Mouse (Mus musculus) liver, embryonic 16.5 days (tissue): Measurements from ENCODE around the gene Grk2. TPM values are rescaled to one million over a fixed set of nuclear protein-coding genes. Genes with fewer than 3 reads are reported as not detected.

Experiments used
- ATAC-seq: fragments of 200-750 bp; cut with Nextera tagmentation; 2 replicates; pipeline ENCODE4 v1.8.0; 2017; ENCODE audit warnings: low read depth, mild to moderate bottlenecking, moderate number of reproducible peaks, moderate library complexity
- H3K27ac ChIP-seq: fragments of 300-500 bp; sonication (generic); 2 replicates; pipeline ENCODE4 v1.5.1; 2014; ENCODE audit warnings: mild to moderate bottlenecking, low read length
- H3K27me3 ChIP-seq: fragments of 300-500 bp; sonication (generic); 2 replicates; pipeline ENCODE4 v1.6.1; 2014; ENCODE audit warnings: low read depth, low read length, mixed read lengths; ENCODE audit not compliant: control insufficient read depth, insufficient read depth
- H3K36me3 ChIP-seq: fragments of 300-500 bp; sonication (generic); 2 replicates; pipeline ENCODE4 v1.6.1; 2014; ENCODE audit warnings: mild to moderate bottlenecking; ENCODE audit not compliant: control insufficient read depth, insufficient read depth
- H3K4me1 ChIP-seq: fragments of 300-500 bp; sonication (generic); 2 replicates; pipeline ENCODE4 v1.6.1; 2014; ENCODE audit warnings: low read depth, low read length, mixed read lengths; ENCODE audit not compliant: control insufficient read depth
- H3K4me2 ChIP-seq: fragments of 300-500 bp; sonication (generic); 2 replicates; pipeline ENCODE4 v1.6.1; 2014; ENCODE audit warnings: low read depth, low read length, mixed read lengths
- H3K4me3 ChIP-seq: fragments of 300-500 bp; sonication (generic); 2 replicates; pipeline ENCODE4 v1.5.1; 2014; ENCODE audit warnings: low read depth, mild to moderate bottlenecking, low read length
- H3K9ac ChIP-seq: fragments of 300-500 bp; sonication (generic); 2 replicates; pipeline ENCODE4 v1.6.1; 2014; ENCODE audit warnings: low read depth, low read length
- H3K9me3 ChIP-seq: fragments of 300-500 bp; sonication (generic); replicated peaks from 2 replicates; pipeline ENCODE4 v1.6.1; 2016; ENCODE audit warnings: low read length; ENCODE audit not compliant: control insufficient read depth
- WGBS: fragments of 180-500 bp; shearing (Covaris S2); extraction: QIAGEN DNeasy Blood & Tissue Kit; methylation state at CpG from one replicate; pipeline ENCODE4 v1.1.7; 2014; ENCODE audit not compliant: insufficient replicate concordance; 5-methylcytosine and 5-hydroxymethylcytosine counted together
- polyA plus RNA-seq: library from polyadenylated mRNA; unstranded; fragments of >200 nt; fragmentation: Nextera tagmentation; extraction: Ambion mirVana; gene quantifications from 2 replicates; pipeline ENCODE4 v1.2.1, GENCODE M21; 2015

The Grk2 gene
- polyA plus RNA-seq, 1 experiment from 2014 or later, result 9.5 TPM

DNA sequence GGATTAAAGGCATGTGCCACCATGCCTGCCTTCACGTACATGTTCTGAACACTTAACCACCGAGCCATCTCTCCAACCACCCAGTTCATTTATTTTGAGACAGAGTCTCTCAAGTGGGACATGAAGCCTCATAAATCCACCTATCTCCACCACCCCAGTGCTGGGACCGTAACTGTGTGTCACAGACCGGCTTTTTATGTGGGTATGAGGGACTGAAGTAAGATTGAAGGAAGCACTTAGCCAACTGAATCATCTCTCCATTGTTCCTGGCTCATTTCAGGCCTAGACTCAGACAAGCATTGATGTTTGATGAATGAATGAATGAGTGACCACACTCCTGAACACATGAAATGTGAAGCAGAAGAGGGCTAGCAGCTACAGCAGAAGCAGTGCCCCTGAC is 3.3 kb upstream of the Grk2 start:
- 79% methylated on average over 4 of the region's 4 CpGs for WGBS
- H3K4me3 ChIP-seq, result no peak overlapping the region
- peaks cover 15% of the 10 kb centered on the region for H3K4me1 ChIP-seq
- H3K36me3 ChIP-seq, result no peaks in the 10 kb centered on the region
- no peak overlapping the region for H3K4me2 ChIP-seq
- ATAC-seq, result no peak
- no peak overlapping the region for H3K27ac ChIP-seq
- H3K27me3 ChIP-seq, result no peaks in the 10 kb centered on the region
- H3K9ac ChIP-seq, result no peak overlapping the region
- no peaks in the 10 kb centered on the region for H3K9me3 ChIP-seq

- ATAC-seq, result peak; percentile 71
- peaks cover 39% of the 10 kb centered on the region for H3K4me1 ChIP-seq
- under 1% methylated on average over 51 of the region's 68 CpGs for WGBS
Observed at GRCm38 (mm10) chr19:4305491-4306189, 382 bp downstream of the Grk2 start.

GRCm38 (mm10) chr19:4304871-4305321 is 1.1 kb downstream of the Grk2 start:
- no peak for ATAC-seq
- H3K9ac ChIP-seq, result peak overlapping the region; percentile 96
- H3K36me3 ChIP-seq, result no peaks in the 10 kb centered on the region
- H3K4me2 ChIP-seq, result peak overlapping the region; percentile 87
- H3K4me1 ChIP-seq, result peaks cover 46% of the 10 kb centered on the region
- WGBS, result 17% methylated on average over 4 of the region's 4 CpGs
- H3K4me3 ChIP-seq, result peak overlapping the region; percentile 92
- H3K27me3 ChIP-seq, result no peaks in the 10 kb centered on the region
- peak overlapping the region; percentile 89 for H3K27ac ChIP-seq
- no peaks in the 10 kb centered on the region for H3K9me3 ChIP-seq

More at GRCm38 (mm10) chr19:4305491-4306189, 382 bp downstream of the Grk2 start:
- H3K9ac ChIP-seq, result peak overlapping the region; percentile 96
- H3K36me3 ChIP-seq, result no peaks in the 10 kb centered on the region
- H3K27ac ChIP-seq, result peak overlapping the region; percentile 89
- H3K4me3 ChIP-seq, result peak overlapping the region; percentile 92
- H3K27me3 ChIP-seq, result no peaks in the 10 kb centered on the region
- peak overlapping the region; percentile 87 for H3K4me2 ChIP-seq
- no peaks in the 10 kb centered on the region for H3K9me3 ChIP-seq

GRCm38 (mm10) chr19:4304251-4304821 is 1.7 kb downstream of the Grk2 start:
- peak overlapping the region; percentile 92 for H3K4me3 ChIP-seq
- WGBS, result 18% methylated on average over 5 of the region's 5 CpGs
- H3K36me3 ChIP-seq, result no peaks in the 10 kb centered on the region
- H3K27ac ChIP-seq, result peak overlapping the region; percentile 89
- ATAC-seq, result no peak
- H3K4me1 ChIP-seq, result peaks cover 50% of the 10 kb centered on the region
- no peaks in the 10 kb centered on the region for H3K9me3 ChIP-seq
- H3K4me2 ChIP-seq, result peak overlapping the region; percentile 87
- no peaks in the 10 kb centered on the region for H3K27me3 ChIP-seq
- H3K9ac ChIP-seq, result peak overlapping the region; percentile 96

- peak overlapping the region; percentile 87; the same call in 1 of the 2 replicates for H3K4me2 ChIP-seq
- WGBS, result 59% methylated on average over 5 of the region's 5 CpGs
- H3K9ac ChIP-seq, result no peak overlapping the region
- H3K27ac ChIP-seq, result peak overlapping the region; percentile 16; the same call in 1 of the 2 replicates
- ATAC-seq, result no peak
- no peaks in the 10 kb centered on the region for H3K9me3 ChIP-seq
- peaks cover 50% of the 10 kb centered on the region for H3K4me1 ChIP-seq
- H3K36me3 ChIP-seq, result no peaks in the 10 kb centered on the region
- no peaks in the 10 kb centered on the region for H3K27me3 ChIP-seq
- H3K4me3 ChIP-seq, result peak overlapping the region; percentile 15; the same call in 1 of the 2 replicates
Observed at GRCm38 (mm10) chr19:4303640-4303995, 2.4 kb downstream of the Grk2 start.

- no peak for ATAC-seq
- Histone ChIP-seq H3K27ac (peak overlapping the region; percentile 57), H3K9me3 (no peaks in the 10 kb centered on the region), H3K4me1 (peaks cover 52% of the 10 kb centered on the region), H3K36me3 (no peaks in the 10 kb centered on the region), H3K27me3 (no peaks in the 10 kb centered on the region), H3K4me3 (peak overlapping the region; percentile 12; the same call in 1 of the 2 replicates), H3K4me2 (peak overlapping the region; percentile 87), H3K9ac (peak overlapping the region; percentile 11; the same call in 1 of the 2 replicates)
- 31% methylated on average over 7 of the region's 7 CpGs for WGBS
Observed at GRCm38 (mm10) chr19:4302936-4303639, 2.9 kb downstream of the Grk2 start.

DNA sequence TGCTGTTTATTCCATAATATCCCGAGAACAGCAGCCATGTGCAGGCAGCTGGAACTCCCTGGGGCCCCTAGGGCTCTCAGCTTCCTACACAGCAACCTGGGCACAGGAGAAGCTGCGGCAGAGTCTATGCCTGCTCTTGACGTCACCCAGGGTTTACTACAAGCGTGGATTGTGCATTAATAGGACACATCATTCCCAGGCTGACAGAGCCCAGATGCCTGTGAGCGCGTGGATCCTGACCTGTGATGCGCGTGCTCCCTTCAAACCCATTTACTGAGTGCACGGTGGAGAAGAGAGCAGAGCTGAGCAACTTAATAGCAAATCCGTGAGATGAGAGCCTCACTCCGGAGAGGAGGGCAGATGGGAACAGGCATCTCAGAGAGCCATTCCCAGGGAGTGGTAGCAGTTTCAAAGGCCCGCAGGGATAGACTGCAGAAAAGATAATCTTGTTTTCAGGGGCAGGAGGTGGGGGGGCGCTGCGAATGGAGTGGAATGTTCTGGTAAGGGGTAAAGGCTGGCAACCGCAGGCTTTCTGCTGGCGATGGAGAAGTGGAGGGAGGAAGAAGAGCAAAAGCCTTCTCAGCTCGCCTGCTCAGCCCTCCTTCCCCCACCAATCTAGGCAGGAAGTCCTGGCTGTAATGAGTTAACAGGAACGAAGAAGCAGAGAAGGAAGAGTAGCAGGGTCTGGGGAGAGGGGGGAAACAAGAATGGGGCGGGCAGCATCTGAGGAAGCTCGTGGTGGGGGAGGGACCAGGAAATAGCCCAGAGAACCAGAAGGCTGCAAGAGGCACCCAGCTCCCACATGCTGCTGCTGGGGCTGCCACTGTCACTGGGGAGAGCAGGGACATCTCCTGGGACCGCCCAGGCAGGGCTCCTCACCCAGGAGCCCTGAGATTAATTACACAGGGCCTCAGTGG is 4.0 kb downstream of the Grk2 start:
- Histone ChIP-seq H3K4me2 (peak overlapping the region; percentile 87), H3K4me1 (peaks cover 57% of the 10 kb centered on the region), H3K27ac (peak overlapping the region; percentile 72), H3K9ac (peak overlapping the region; percentile 11; the same call in 1 of the 2 replicates), H3K36me3 (no peaks in the 10 kb centered on the region), H3K9me3 (no peaks in the 10 kb centered on the region), H3K4me3 (peak overlapping the region; percentile 27), H3K27me3 (no peaks in the 10 kb centered on the region)
- 32% methylated on average over 21 of the region's 21 CpGs for WGBS
- ATAC-seq, result no peak
